Mouse (Mus musculus) embryonic fibroblast, embryonic 13.5 days (primary cell): ENCODE measurements around the gene Foxk1. TPM values are rescaled to one million over a fixed set of nuclear protein-coding genes. Genes with fewer than 3 reads are reported as not detected.

Experiments
- H3K27ac ChIP-seq: 2 replicates; pipeline ENCODE4 v1.5.1; 2012; ENCODE audit warnings: low read length, control low read depth, inconsistent platforms; ENCODE audit not compliant: insufficient read depth
- H3K4me1 ChIP-seq: 2 replicates; pipeline ENCODE4 v1.6.1; 2011; ENCODE audit warnings: low read length; ENCODE audit not compliant: control insufficient read depth, insufficient read depth
- H3K4me3 ChIP-seq: 2 replicates; pipeline ENCODE4 v1.5.1; 2011; ENCODE audit warnings: mild to moderate bottlenecking, control low read depth, low read length; ENCODE audit not compliant: insufficient read depth
- CTCF ChIP-seq: IDR thresholded peaks from 2 replicates; pipeline ENCODE4 v1.5.1; 2011; ENCODE audit warnings: mild to moderate bottlenecking, control low read depth, low read length, moderate library complexity, borderline replicate concordance; ENCODE audit not compliant: insufficient read depth
- POLR2A ChIP-seq: IDR thresholded peaks from 2 replicates; pipeline ENCODE4 v1.6.1; 2011; ENCODE audit warnings: low read depth, mild to moderate bottlenecking, control low read depth, low read length, moderate library complexity
- polyA plus RNA-seq: library from polyadenylated mRNA; stranded (reverse); fragments of >200 nt; gene quantifications from 2 replicates; pipeline ENCODE4 v1.2.4, GENCODE M21; 2011; ENCODE audit warnings: low read depth; ENCODE audit not compliant: missing spikeins, insufficient read length

The Foxk1 gene
- polyA plus RNA-seq, 1 experiment = 38.3 TPM

DNA sequence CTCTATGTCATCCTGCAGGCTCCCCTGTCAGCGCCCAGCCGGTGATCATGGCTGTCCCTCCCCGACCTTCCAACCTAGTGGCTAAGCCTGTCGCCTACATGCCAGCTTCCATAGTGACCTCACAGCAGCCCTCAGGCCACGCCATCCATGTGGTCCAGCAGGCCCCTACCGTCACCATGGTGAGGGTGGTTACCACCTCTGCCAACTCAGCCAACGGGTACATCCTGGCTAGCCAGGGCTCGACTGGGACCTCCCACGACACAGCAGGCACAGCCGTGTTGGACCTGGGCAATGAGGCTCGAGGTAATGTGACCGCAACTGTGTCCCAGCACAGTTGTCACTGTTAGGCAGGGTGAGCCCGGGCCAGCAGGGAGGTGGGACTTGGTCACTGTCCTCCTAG lies 52.4 kb downstream of the Foxk1 start:
- no peak overlapping the region for H3K4me3 ChIP-seq
- H3K4me1 ChIP-seq = peaks cover 4% of the 10 kb centered on the region; the same call in 1 of the 2 replicates
- TF ChIP-seq CTCF (no peak), POLR2A (no peak)
- H3K27ac ChIP-seq = no peak overlapping the region

DNA sequence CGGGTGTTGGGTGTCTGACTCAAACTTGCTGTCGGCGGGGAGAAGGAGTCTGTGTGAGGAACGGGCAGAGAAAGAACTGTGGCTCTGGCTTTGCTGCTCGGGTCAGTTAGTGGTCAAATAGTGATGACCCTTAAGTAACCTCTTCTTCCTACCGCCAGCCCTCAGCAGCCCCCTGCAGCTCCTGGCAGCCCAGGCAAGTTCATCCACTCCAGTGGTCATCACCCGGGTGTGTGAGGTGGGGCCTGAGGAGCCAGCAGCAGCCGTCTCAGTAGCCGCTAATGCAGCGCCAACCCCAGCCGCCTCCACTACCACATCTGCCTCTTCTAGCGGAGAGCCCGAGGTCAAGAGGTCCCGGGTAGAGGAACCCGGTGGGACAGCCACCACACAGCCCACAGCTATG lies 55.0 kb downstream of the Foxk1 start:
- H3K27ac ChIP-seq = peak overlapping the region; percentile 72; the same call in 1 of the 2 replicates
- H3K4me3 ChIP-seq = no peak overlapping the region

DNA sequence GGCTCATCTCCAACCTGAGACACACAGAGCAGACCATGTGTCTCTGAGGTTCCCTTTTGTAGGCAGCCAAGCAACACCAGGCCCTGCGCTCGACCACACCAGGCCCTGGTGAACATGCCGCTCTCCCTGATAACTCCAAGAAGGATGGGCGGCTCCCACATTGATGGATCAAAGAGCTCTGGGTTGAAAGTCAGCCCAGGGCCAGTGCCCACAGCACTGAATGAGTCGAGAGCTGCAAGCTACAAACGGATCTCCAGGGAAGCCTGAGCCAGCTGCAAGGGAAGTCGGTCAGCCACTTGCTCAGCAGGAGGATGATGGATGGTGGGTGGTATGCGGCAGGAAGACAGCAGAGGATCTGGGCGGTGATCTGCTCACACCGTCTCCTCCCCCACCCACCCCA lies 56.0 kb downstream of the Foxk1 start:
- Histone ChIP-seq H3K4me3 (no peak overlapping the region), H3K4me1 (peaks cover 4% of the 10 kb centered on the region; the same call in 1 of the 2 replicates), H3K27ac (peak overlapping the region; percentile 72)
- TF ChIP-seq POLR2A (no peak), CTCF (no peak)

More for the DNA sequence above, 55.0 kb downstream of the Foxk1 start:
- TF ChIP-seq POLR2A = no peak
- TF ChIP-seq CTCF = no peak
- H3K4me1 ChIP-seq = peaks cover 4% of the 10 kb centered on the region; the same call in 1 of the 2 replicates

DNA sequence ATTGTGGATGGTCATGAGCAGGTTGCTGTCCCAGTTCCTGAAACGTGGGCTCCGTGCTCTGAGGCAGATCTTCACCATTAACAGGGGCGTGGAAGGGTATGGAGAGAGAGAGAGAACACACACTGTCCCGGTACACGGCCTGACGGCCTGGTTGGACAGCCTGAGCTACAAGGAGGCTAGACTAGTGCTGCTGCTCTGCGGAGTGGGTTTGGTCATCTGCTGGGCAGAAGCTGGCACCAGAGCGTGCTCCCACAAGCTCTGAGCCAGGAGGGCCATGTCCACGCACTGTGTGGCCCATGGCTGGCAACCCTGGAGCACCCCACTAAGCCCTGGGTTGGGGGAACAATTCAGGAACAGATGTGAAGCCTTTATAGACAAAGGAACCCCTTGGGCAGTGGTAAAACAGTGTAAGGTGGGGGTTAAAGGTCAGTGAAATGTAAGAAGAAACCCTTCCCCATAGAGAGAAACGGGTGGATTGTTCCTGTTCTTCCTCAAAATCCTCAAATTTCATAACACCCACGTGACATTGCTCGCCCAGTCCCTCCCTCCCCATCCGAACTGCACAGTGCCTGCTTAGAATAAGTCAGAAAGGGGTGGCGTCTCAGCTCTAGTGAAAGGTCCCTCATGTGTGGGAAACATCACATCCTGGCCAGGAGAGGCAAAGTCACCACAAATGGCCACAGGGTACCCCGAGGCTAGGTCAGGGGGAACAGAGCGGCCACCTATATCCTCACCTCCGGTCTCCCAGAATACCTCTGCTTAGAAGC lies 57.7 kb downstream of the Foxk1 start:
- no peak overlapping the region for H3K4me3 ChIP-seq
- peaks cover 4% of the 10 kb centered on the region for H3K4me1 ChIP-seq
- no peak overlapping the region for H3K27ac ChIP-seq
- TF ChIP-seq CTCF = no peak
- TF ChIP-seq POLR2A = no peak

DNA sequence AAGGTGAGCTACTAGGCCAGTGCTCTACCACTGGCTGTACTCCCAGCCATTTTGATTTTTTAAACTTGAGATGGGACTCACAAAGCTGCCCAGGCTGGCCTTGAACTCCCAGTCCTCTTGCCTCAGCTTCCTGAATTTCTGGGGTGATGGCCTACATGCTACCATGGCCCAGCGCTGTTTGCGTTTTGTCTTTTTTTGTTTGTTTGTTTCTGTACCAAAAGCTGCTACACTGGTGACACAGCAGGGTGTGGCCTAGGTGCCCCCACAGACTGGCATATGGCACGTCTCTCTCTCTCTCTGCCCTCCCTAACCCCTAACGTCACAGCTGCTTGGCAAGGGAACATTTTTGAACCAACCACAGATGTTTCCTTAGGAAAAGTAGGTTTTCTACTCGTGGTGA lies 58.5 kb downstream of the Foxk1 start:
- peaks cover 6% of the 10 kb centered on the region for H3K4me1 ChIP-seq
- H3K4me3 ChIP-seq = no peak overlapping the region
- H3K27ac ChIP-seq = no peak overlapping the region
- TF ChIP-seq POLR2A (no peak), CTCF (no peak)

DNA sequence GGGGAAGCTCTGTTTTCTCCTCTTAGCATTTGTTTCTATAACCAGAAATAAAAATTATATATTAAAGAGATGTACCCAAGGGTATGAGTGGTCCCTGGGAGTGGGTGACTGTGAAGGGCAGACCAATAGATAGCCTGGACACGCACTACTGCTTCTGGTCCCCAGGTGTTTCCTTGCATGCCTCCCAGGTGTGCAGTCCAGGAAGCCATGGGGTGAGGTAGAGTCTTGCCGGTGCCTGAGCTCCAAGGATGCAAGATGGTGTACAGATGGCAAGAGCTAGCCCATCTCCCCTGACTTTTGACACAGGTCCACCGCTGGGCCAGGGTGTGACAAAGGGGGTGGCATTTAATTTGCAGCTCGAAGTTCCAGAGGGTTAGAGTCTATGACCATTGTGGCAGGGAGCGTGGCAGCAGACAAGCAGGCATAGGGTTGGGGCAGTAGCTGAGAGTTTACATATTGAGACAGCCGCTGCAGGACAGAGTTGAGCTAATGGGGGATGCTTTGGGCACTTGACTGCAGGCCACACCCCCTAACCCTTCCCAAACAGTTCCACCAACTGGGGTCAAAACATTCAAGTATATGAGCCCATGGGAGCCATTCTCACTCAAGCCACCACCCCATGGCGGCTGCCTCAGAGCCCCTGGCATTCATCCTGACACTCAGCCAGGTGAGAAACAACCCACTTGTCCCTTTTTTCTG lies 60.8 kb downstream of the Foxk1 start:
- no peak overlapping the region for H3K4me3 ChIP-seq
- no peak overlapping the region for H3K27ac ChIP-seq
- H3K4me1 ChIP-seq = peaks cover 6% of the 10 kb centered on the region
- TF ChIP-seq CTCF (no peak), POLR2A (no peak)

DNA sequence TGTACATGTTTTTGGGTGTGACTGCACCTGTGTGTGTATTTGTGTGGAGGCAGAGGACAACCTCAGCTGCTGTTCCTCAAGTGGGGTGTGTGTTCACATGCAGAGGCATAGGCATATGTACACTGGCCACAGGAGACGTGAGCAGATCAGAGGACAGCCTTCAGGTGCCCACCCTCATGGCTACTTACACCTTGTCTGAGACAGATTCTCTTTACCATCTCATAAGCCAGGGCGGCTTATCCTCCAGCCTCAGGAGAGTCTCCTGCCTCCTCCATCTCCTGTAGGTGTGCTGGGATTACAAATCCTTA lies 61.3 kb downstream of the Foxk1 start:
- Histone ChIP-seq H3K4me1 (peaks cover 4% of the 10 kb centered on the region), H3K27ac (no peak overlapping the region), H3K4me3 (no peak overlapping the region)
- TF ChIP-seq CTCF = no peak
- TF ChIP-seq POLR2A = no peak

DNA sequence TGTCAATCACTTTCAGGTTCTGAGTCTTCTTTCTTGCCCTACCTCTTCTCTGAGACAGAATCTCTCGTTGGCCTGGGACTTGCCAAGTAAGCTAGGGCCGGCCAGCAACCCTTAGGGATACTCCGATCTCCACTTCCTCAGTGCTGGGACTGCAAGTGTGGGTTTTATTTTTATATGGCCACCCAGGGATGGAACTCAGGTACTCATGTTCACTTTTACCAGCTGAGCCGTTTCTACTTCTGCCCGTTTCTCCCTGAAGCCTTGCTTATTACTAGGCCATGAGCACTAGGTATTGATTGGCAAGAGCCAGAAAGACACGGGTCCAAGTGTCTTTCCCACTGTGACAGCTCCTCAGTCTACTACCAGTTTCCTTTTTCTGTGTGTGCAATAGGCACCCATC lies 61.7 kb downstream of the Foxk1 start:
- peak overlapping the region; percentile 79 for H3K27ac ChIP-seq
- no peak for TF ChIP-seq CTCF
- TF ChIP-seq POLR2A = no peak
- peaks cover 4% of the 10 kb centered on the region for H3K4me1 ChIP-seq
- H3K4me3 ChIP-seq = no peak overlapping the region

DNA sequence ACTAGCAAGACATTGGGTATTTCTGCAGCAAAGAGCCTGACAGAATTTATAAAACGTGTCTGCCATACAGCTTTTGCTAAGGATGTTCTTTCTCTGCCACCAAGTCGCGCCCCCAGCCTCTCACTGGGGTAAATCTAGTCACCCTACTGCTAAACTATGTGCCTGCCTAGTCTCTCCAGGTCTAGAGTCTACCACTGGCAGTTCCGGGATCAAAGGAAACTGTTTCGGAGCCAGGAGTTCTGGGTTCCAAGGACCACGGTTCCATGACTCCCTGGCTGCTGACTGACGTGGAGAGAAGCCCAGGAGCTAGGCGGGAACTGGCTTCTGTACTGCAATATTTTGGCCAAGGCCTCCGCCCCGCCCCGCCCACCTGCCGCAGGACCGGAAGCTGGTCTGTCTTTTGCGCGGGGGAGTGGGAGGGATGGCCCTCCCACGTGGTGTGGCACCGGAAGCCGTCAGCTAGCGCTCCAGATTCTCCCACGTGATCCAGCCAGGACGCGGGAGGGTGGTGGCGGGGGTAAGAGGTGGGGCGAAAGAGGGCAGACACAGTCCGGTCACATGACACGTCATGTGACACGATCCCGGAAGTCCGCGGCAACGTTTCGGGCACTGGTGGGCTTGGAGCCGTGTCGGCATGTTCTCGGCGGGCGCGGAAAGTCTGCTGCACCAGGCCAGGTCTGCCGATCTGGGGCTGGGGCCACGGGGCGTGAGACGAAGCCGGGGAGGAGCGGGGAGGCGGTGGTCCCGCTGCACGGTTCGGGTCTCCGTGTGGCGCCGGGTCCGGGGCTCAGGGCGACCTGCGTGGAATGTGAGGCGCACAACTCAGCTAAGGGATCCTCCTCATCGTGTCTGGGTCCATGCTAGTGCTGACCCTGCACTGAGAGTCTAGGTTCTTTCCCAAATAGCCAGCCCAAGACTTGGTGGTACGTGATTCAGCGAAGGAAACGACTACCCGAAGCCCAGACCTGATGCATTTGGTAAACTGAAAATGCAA lies 62.5 kb downstream of the Foxk1 start, which contains the start of gene Ap5z1:
Ap5z1 (plus strand) TSS at position 484 of the 994 bp plus-strand sequence.
- Histone ChIP-seq H3K4me3 (peak within 1 kb of the TSS; percentile 90), H3K4me1 (peaks cover 4% of the 10 kb centered on the region), H3K27ac (peak within 1 kb of the TSS; percentile 79)
- peak; percentile 59 for TF ChIP-seq POLR2A
- no peak for TF ChIP-seq CTCF
